Mouse (Mus musculus) heart, postnatal 0 days (tissue): ENCODE results near the gene Terb2. TPM values are rescaled to one million over a fixed set of nuclear protein-coding genes. Genes with fewer than 3 reads are reported as not detected.

ENCODE experiments used
- ATAC-seq: fragments of 200-750 bp; cut with Nextera tagmentation; 2 replicates; pipeline ENCODE4 v1.8.0; 2017; ENCODE audit warnings: low read depth, moderate number of reproducible peaks, moderate library complexity; ENCODE audit not compliant: insufficient read depth
- DNase-seq: peaks from one replicate; pipeline ENCODE4 v3.0.0-alpha.2; 2016; ENCODE audit warnings: low spot score
- H3K27ac ChIP-seq: fragments of 300-500 bp; sonication (generic); 2 replicates; pipeline ENCODE4 v1.5.1; 2014; ENCODE audit warnings: low read depth, mild to moderate bottlenecking
- H3K27me3 ChIP-seq: fragments of 300-500 bp; sonication (generic); 2 replicates; pipeline ENCODE4 v1.6.1; 2014; ENCODE audit warnings: low read length, mixed read lengths; ENCODE audit not compliant: control insufficient read depth, insufficient read depth
- H3K36me3 ChIP-seq: fragments of 300-500 bp; sonication (generic); replicated peaks from 2 replicates; pipeline ENCODE4 v1.6.1; 2014; ENCODE audit warnings: low read length, mixed read lengths; ENCODE audit not compliant: control insufficient read depth, insufficient read depth
- H3K4me1 ChIP-seq: fragments of 300-500 bp; sonication (generic); 2 replicates; pipeline ENCODE4 v1.6.1; 2014; ENCODE audit warnings: antibody characterized with exemption; ENCODE audit not compliant: control insufficient read depth, insufficient read depth
- H3K4me2 ChIP-seq: fragments of 300-500 bp; sonication (generic); 2 replicates; pipeline ENCODE4 v1.6.1; 2014; ENCODE audit warnings: low read depth, mild to moderate bottlenecking, low read length, moderate library complexity
- H3K4me3 ChIP-seq: fragments of 300-500 bp; sonication (generic); 2 replicates; pipeline ENCODE4 v1.5.1; 2014; ENCODE audit warnings: low read depth, low read length
- H3K9ac ChIP-seq: fragments of 300-500 bp; sonication (generic); replicated peaks from 2 replicates; pipeline ENCODE4 v1.6.1; 2014; ENCODE audit warnings: low read depth, low read length, mixed read lengths
- H3K9me3 ChIP-seq: fragments of 300-500 bp; sonication (generic); replicated peaks from 2 replicates; pipeline ENCODE4 v1.6.1; 2016; ENCODE audit warnings: low read length; ENCODE audit not compliant: control insufficient read depth
- CTCF ChIP-seq: IDR thresholded peaks from 2 replicates; pipeline ENCODE4 v1.5.1; 2016; ENCODE audit warnings: antibody characterized with exemption, control low read depth, low read depth
- EP300 ChIP-seq: IDR thresholded peaks from 2 replicates; pipeline ENCODE4 v1.6.1; 2016; ENCODE audit warnings: antibody characterized with exemption, low read depth
- WGBS: fragments of 180-500 bp; shearing (Covaris S2); extraction: QIAGEN DNeasy Blood & Tissue Kit; methylation state at CpG from one replicate; pipeline ENCODE4 v1.1.7; 2014; 5-methylcytosine and 5-hydroxymethylcytosine counted together
- polyA plus RNA-seq: library from polyadenylated mRNA; unstranded; fragments of >200 nt; fragmentation: Nextera tagmentation; extraction: Ambion mirVana; gene quantifications from 2 replicates; pipeline ENCODE4 v1.2.1, GENCODE M21; 2015
- total RNA-seq: library from RNA; depleted of rRNA; stranded (reverse); fragments of >200 nt; gene quantifications from 2 replicates; pipeline ENCODE4 v1.2.3, GENCODE M21; 2014; ENCODE audit warnings: low replicate concordance; rRNA removed

The Terb2 gene
- total and polyA plus RNA-seq, 2 experiments from 2014 or later = not detected

- no peak for TF ChIP-seq CTCF
- TF ChIP-seq EP300 = no peak
- H3K4me3 ChIP-seq = no peak overlapping the region
- ATAC-seq (no peak), DNase-seq (no peak)
- H3K4me2 ChIP-seq = no peak overlapping the region
- H3K4me1 ChIP-seq = peaks cover 4% of the 10 kb centered on the region
- H3K27me3 ChIP-seq = no peaks in the 10 kb centered on the region
- H3K36me3 ChIP-seq = no peaks in the 10 kb centered on the region
- no peaks in the 10 kb centered on the region for H3K9me3 ChIP-seq
- no peak overlapping the region for H3K27ac ChIP-seq
- no peak overlapping the region for H3K9ac ChIP-seq
Measured at GRCm38 (mm10) chr2:122240735-122241134, 54.7 kb downstream of the Terb2 start.

GRCm38 (mm10) chr2:122241226-122241625, 55.2 kb downstream of the Terb2 start:
- H3K27ac ChIP-seq = no peak overlapping the region
- H3K36me3 ChIP-seq = 0 out of 2 replicates have a peak, but pooled peaks cover under 1% of the 10 kb centered on the region
- no peak overlapping the region for H3K9ac ChIP-seq
- 89% methylated on average over 4 of the region's 4 CpGs for WGBS
- ATAC-seq (no peak), DNase-seq (no peak)
- H3K9me3 ChIP-seq = no peaks in the 10 kb centered on the region
- H3K4me3 ChIP-seq = no peak overlapping the region
- H3K4me2 ChIP-seq = no peak overlapping the region
- no peaks in the 10 kb centered on the region for H3K27me3 ChIP-seq
- peaks cover 2% of the 10 kb centered on the region for H3K4me1 ChIP-seq
- TF ChIP-seq EP300 (no peak), CTCF (no peak)

GRCm38 (mm10) chr2:122241935-122242334, 55.9 kb downstream of the Terb2 start:
- TF ChIP-seq EP300 (no peak), CTCF (no peak)
- Histone ChIP-seq H3K4me3 (no peak overlapping the region), H3K9ac (no peak overlapping the region), H3K4me2 (no peak overlapping the region), H3K27me3 (no peaks in the 10 kb centered on the region), H3K9me3 (no peaks in the 10 kb centered on the region), H3K27ac (no peak overlapping the region), H3K36me3 (peaks cover 7% of the 10 kb centered on the region), H3K4me1 (no peaks in the 10 kb centered on the region; the same call in 1 of the 2 replicates)
- DNase-seq (no peak), ATAC-seq (no peak)
- WGBS = 69% methylated on average over 6 of the region's 6 CpGs

- H3K4me1 ChIP-seq = no peaks in the 10 kb centered on the region; the same call in 1 of the 2 replicates
- no peak overlapping the region for H3K4me2 ChIP-seq
- no peak overlapping the region for H3K4me3 ChIP-seq
- peak; percentile 86 for ATAC-seq
- peak; percentile 96 for TF ChIP-seq CTCF
- TF ChIP-seq EP300 = no peak
- H3K27me3 ChIP-seq = no peaks in the 10 kb centered on the region
- H3K27ac ChIP-seq = peak overlapping the region; percentile 43; the same call in 1 of the 2 replicates
- DNase-seq = peak; percentile 88
- no peaks in the 10 kb centered on the region for H3K9me3 ChIP-seq
- H3K9ac ChIP-seq = no peak overlapping the region
- 3% methylated on average over 3 of the region's 3 CpGs for WGBS
- H3K36me3 ChIP-seq = peaks cover 24% of the 10 kb centered on the region
Measured at GRCm38 (mm10) chr2:122243671-122244131, 57.6 kb downstream of the Terb2 start.

- ATAC-seq = no peak
- WGBS = 76% methylated on average over 10 of the region's 10 CpGs
Measured at GRCm38 (mm10) chr2:122247786-122248185, 61.7 kb downstream of the Terb2 start.

GRCm38 (mm10) chr2:122255997-122256396, 69.9 kb downstream of the Terb2 start:
- WGBS = 87% methylated on average over 5 of the region's 5 CpGs
- no peaks in the 10 kb centered on the region for H3K27me3 ChIP-seq
- peaks cover 26% of the 10 kb centered on the region; the same call in 1 of the 2 replicates for H3K36me3 ChIP-seq
- no peak overlapping the region for H3K4me2 ChIP-seq
- no peak for TF ChIP-seq CTCF
- TF ChIP-seq EP300 = no peak
- no peak overlapping the region for H3K27ac ChIP-seq
- no peaks in the 10 kb centered on the region for H3K9me3 ChIP-seq
- no peak overlapping the region for H3K9ac ChIP-seq
- ATAC-seq = no peak
- H3K4me3 ChIP-seq = no peak overlapping the region
- DNase-seq = no peak
- no peaks in the 10 kb centered on the region for H3K4me1 ChIP-seq

More at GRCm38 (mm10) chr2:122247786-122248185, 61.7 kb downstream of the Terb2 start:
- Histone ChIP-seq H3K9ac (no peak overlapping the region), H3K4me1 (no peaks in the 10 kb centered on the region; the same call in 1 of the 2 replicates), H3K9me3 (no peaks in the 10 kb centered on the region), H3K36me3 (peaks cover 38% of the 10 kb centered on the region), H3K4me3 (no peak overlapping the region), H3K4me2 (no peak overlapping the region), H3K27ac (no peak overlapping the region), H3K27me3 (no peaks in the 10 kb centered on the region)
- DNase-seq = no peak
- no peak for TF ChIP-seq EP300
- TF ChIP-seq CTCF = no peak

Other genes starting within 250 kb of the Terb2 start
- 21.3 and 29.4 TPM in 2 replicates for gene Ctdspl2, start 230.3 kb upstream of the Terb2 start, total RNA-seq
- gene Ctdspl2, start 230.3 kb upstream of the Terb2 start, polyA plus RNA-seq = 21.4 and 23.4 TPM in 2 replicates
- 0.08 and 0.35 TPM in 2 replicates for gene Mageb3, start 230.2 kb upstream of the Terb2 start, total RNA-seq
- gene Mageb3, start 230.2 kb upstream of the Terb2 start, polyA plus RNA-seq = 0.10 TPM in 2 replicates
- 17.4 and 17.7 TPM in 2 replicates for gene Eif3j1, start 157.7 kb upstream of the Terb2 start, total RNA-seq
- gene Eif3j1, start 157.7 kb upstream of the Terb2 start, polyA plus RNA-seq = 10.5 and 11.2 TPM in 2 replicates
- gene Spg11, start 67.9 kb upstream of the Terb2 start, total RNA-seq = 11.0 and 15.7 TPM in 2 replicates
- gene Spg11, start 67.9 kb upstream of the Terb2 start, polyA plus RNA-seq = 2.2 and 2.7 TPM in 2 replicates
- 166 and 244 TPM in 2 replicates for gene B2m, start 38.6 kb upstream of the Terb2 start, total RNA-seq
- 273 and 282 TPM in 2 replicates for gene B2m, start 38.6 kb upstream of the Terb2 start, polyA plus RNA-seq
- not detected in 2 replicates for gene Trim69, start 25.6 kb upstream of the Terb2 start, total RNA-seq
- not detected in 2 replicates for gene Trim69, start 25.6 kb upstream of the Terb2 start, polyA plus RNA-seq
- not detected in 2 replicates for gene Patl2, start 83 bp upstream of the Terb2 start, total RNA-seq
- gene Patl2, start 83 bp upstream of the Terb2 start, polyA plus RNA-seq = 0.04 and 0.05 TPM in 2 replicates
- gene Sord, start 48.5 kb downstream of the Terb2 start, total RNA-seq = 99.5 and 115 TPM in 2 replicates
- 84.2 and 87.7 TPM in 2 replicates for gene Sord, start 48.5 kb downstream of the Terb2 start, polyA plus RNA-seq
- 0.04 and 3.7 TPM in 2 replicates for gene Duox2, start 112.2 kb downstream of the Terb2 start, total RNA-seq
- 0.08 and 0.23 TPM in 2 replicates for gene Duox2, start 112.2 kb downstream of the Terb2 start, polyA plus RNA-seq
- not detected in 2 replicates for gene Duoxa2, start 112.6 kb downstream of the Terb2 start, total RNA-seq
- gene Duoxa2, start 112.6 kb downstream of the Terb2 start, polyA plus RNA-seq = 0.10 and 0.19 TPM in 2 replicates
- not detected in 2 replicates for gene Duoxa1, start 127.5 kb downstream of the Terb2 start, total RNA-seq
- not detected in 2 replicates for gene Duoxa1, start 127.5 kb downstream of the Terb2 start, polyA plus RNA-seq
- gene Duox1, start 129.4 kb downstream of the Terb2 start, total RNA-seq = not detected in 2 replicates
- not detected in 2 replicates for gene Duox1, start 129.4 kb downstream of the Terb2 start, polyA plus RNA-seq
- 9.1 and 27.0 TPM in 2 replicates for gene Shf, start 182.9 kb downstream of the Terb2 start, total RNA-seq
- 1.1 and 1.3 TPM in 2 replicates for gene Shf, start 182.9 kb downstream of the Terb2 start, polyA plus RNA-seq
- 5.4 and 5.8 TPM in 2 replicates for gene Slc28a2, start 240.2 kb downstream of the Terb2 start, total RNA-seq
- gene Slc28a2, start 240.2 kb downstream of the Terb2 start, polyA plus RNA-seq = 6.7 and 7.6 TPM in 2 replicates